Mouse (Mus musculus): Measurements from ENCODE around the gene Xylt1.
A peak's percentile ranks its signal among the peaks of the same experiment; 100 is the strongest.

The Xylt1 gene

DNA sequence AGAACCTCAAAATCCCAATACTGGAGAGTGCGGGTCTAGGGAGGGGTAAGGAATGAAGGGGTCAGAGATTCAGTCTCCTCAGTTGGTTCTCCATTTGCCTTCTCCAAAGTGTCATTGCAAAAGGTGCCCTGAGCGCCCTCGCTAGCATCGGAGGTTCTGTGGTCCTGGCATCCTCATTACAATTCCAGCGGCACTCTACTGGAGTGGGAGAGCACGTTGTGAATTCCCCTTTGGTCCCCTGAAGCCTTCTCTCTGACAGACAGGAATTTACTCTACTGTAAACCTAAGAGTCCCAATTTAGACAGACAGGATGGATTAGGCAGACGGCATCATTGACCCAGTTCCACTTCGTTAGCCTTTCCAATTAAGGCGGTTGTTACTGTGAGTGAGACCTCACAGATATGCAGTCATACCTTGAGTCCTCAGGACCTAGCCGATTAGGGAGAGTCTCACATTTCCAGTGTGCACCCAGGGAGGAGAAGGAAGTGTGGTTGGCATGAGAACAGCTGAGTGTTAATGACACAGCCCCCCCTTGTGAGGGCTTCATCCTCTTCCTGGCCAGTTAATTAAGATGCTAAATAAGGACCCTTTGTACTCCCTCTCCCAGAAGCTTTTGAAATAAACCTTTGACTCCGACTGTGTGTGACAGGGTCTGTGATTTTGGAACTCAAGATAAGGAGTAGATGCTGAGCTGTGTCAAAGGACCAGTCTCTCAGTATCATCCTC lies 91.4 kb downstream of the Xylt1 start:
- no peaks in the 10 kb centered on the region; the same call in 1 of the 2 replicates for H3K36me3 ChIP-seq (ENCODE audit: control insufficient read depth, insufficient read depth, low read length, poor library complexity, severe bottlenecking)
- DNase-seq (ENCODE audit: low read depth, low spot score), result no peak
- H3K27me3 ChIP-seq (ENCODE audit: control insufficient read depth, insufficient read depth, low read length, poor library complexity, severe bottlenecking), result no peaks in the 10 kb centered on the region

DNA sequence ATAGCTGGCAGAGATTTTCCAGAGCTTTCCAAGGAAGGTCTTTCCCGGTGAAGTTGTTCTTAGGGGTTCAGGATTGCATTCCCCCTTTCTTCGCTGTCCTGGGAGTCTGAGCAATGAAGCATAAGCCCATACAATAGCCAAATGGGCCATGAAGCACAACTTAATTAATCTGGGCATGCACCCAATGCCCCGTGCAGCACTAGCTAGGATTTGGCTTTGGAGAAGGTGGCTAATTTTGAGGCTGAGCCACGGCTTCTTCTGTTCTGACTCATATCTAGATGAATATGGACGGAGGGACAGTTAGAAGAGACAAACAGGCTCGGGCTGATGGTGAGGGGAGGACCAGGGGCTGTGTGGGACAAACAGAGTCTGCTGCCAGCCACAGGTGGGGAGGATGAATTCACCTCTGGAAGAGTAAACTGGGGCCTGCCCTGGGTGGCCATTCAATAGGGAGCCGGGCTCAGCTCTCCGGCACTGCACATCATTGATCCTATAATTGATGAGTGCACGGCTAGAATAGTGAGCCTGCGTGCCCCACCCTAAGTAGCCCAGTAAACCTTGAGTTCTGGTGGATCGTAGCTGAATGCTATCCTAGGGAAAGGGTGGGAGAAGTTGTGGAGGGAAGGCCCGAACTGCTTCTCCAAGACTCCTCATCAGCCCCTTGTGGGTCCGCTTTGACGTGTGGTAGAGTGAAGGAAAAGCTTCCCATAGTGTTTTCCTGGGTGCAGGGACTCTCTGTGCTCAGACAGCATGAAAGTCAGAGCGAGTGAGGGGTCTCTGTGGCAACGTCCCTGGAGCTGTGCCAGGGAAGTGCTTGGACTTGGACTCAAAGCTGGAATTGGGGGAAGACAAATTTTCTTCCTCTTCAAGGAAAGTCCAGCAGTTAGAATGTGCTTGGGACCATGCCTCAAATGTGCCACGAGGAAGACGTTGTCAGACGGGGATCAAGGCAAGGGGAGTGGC lies 92.3 kb downstream of the Xylt1 start:
- Histone ChIP-seq H3K27me3 (ENCODE audit: control insufficient read depth, insufficient read depth, low read length, poor library complexity, severe bottlenecking) (no peaks in the 10 kb centered on the region), H3K36me3 (ENCODE audit: control insufficient read depth, insufficient read depth, low read length, poor library complexity, severe bottlenecking) (no peaks in the 10 kb centered on the region; the same call in 1 of the 2 replicates)
- DNase-seq (ENCODE audit: low read depth, low spot score), result no peak

DNA sequence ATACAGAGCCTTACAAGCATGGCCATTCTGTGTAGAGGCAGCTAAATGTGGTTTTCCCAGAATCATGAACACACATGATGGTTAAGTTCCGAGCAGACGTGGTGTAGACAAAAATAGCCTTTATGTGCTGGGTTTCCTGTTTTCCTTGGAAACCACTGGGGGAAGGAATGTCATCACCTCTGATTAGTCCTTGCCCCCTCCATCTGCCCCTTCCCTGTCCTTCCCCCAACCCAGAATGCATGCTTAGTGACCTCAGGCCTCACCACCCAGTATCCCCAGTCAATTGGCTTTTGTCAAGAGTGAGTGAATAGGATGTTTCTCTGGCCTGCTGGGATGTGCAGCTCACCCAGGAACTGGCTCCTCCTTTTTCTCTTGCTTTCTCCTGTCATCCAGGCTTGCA lies 93.5 kb downstream of the Xylt1 start:
- DNase-seq (ENCODE audit: low read depth, low spot score), result no peak
- Histone ChIP-seq H3K36me3 (ENCODE audit: control insufficient read depth, insufficient read depth, low read length, poor library complexity, severe bottlenecking) (no peaks in the 10 kb centered on the region; the same call in 1 of the 2 replicates), H3K27me3 (ENCODE audit: control insufficient read depth, insufficient read depth, low read length, poor library complexity, severe bottlenecking) (no peaks in the 10 kb centered on the region)

DNA sequence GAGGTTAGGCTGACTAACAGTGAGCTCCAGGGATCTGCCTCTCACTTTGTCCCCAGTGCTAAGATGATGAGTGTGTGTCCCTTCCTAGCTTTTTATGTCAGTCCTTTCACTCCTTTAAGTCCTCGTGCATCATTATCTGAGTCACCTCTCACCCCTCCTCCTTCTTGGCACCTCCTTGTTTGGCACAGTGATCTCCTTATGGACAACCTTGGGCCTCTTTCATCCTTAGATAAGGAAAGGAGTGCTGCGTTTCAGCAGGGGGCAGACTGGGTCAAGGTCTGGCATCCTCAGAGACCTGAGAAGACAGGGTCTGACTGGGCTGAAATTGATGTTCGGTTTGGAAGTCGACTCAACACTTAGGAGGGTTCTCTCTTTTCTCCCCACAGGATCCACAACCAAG lies 94.3 kb downstream of the Xylt1 start:
- no peak for DNase-seq (ENCODE audit: low read depth, low spot score)
- H3K36me3 ChIP-seq (ENCODE audit: control insufficient read depth, insufficient read depth, low read length, poor library complexity, severe bottlenecking), result no peaks in the 10 kb centered on the region; the same call in 1 of the 2 replicates
- no peaks in the 10 kb centered on the region for H3K27me3 ChIP-seq (ENCODE audit: control insufficient read depth, insufficient read depth, low read length, poor library complexity, severe bottlenecking)

DNA sequence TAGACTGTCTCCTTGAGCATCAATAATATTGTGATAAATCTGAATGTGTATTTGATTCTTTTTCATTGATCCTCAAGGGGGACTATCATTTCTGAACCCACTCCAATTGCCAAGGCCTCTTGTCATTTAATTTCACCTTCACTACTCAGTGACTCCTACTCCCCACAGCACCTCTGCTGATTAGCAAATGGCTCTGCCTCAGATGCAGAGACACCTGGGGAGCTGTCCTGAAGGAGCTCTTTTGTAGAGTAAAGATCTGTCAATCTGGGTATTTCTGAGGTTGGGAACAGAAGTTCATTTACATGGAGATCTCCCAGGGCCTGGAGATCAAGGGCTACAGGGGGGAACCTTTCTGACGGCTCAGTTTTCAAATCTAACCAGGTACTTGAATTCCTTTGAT lies 98.2 kb downstream of the Xylt1 start:
- no peak for DNase-seq (ENCODE audit: low read depth, low spot score)
- no peaks in the 10 kb centered on the region; the same call in 1 of the 2 replicates for H3K36me3 ChIP-seq (ENCODE audit: control insufficient read depth, insufficient read depth, low read length, poor library complexity, severe bottlenecking)
- no peaks in the 10 kb centered on the region for H3K27me3 ChIP-seq (ENCODE audit: control insufficient read depth, insufficient read depth, low read length, poor library complexity, severe bottlenecking)

DNA sequence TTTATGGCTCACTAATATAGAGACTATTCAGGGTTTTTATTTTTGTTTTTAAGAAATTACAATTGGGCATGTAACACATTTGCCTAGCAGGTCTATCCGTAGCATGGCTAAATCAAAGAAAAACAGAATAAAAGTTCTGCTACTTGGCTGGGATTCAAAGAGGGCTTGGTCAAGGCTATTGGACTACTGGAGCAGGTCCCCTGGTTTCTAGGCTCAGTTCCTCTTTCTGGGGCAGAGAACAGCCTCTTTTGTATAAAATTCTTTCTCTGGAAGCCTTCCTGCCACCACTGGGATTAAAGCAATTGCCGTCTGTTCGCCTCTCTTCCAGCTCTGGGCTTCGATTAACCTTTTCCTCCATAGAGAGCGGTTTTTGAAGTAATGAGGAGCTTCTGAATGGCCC lies 100.1 kb downstream of the Xylt1 start:
- peak; percentile 49 for DNase-seq (ENCODE audit: low read depth, low spot score)
- no peaks in the 10 kb centered on the region; the same call in 1 of the 2 replicates for H3K36me3 ChIP-seq (ENCODE audit: control insufficient read depth, insufficient read depth, low read length, poor library complexity, severe bottlenecking)
- no peaks in the 10 kb centered on the region for H3K27me3 ChIP-seq (ENCODE audit: control insufficient read depth, insufficient read depth, low read length, poor library complexity, severe bottlenecking)

DNA sequence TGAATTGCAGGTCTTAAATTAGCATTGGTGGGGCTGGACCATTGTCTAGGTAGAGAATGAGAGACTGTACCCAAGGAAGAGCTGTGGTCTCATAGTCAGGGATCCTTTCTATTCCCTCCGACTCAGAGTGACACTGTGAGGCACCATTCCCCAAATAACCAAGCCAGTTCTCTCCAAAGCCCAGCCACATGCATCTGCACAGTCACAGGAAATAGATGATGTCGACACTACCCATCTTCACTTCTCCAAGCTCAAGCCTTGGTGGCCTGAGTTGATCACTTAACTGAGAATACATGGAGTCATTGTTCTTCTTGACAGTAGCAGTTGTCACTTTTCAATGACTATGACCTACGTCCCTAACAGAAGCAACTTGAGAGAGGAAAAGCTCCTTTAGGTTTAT lies 100.6 kb downstream of the Xylt1 start:
- no peak for DNase-seq (ENCODE audit: low read depth, low spot score)
- Histone ChIP-seq H3K27me3 (ENCODE audit: control insufficient read depth, insufficient read depth, low read length, poor library complexity, severe bottlenecking) (no peaks in the 10 kb centered on the region), H3K36me3 (ENCODE audit: control insufficient read depth, insufficient read depth, low read length, poor library complexity, severe bottlenecking) (no peaks in the 10 kb centered on the region)

DNA sequence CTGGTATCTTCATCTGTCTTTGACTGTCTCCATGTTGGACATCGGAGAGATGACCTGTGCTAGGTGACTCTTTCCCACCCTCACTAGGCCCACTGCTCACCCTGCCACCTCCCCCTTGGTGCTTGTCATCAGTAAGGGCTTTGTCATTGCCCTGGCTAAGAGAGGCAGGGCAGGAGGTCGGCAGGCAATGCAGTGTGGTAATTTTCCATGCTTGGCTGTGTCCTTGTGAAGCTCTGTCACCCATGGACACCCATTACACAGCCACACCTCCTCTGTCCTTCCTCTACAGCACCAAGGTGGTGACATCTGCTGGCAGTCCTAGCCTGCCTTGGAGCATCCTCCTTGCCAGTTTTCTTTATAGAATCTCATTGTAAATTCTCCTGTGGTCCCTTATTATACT lies 101.9 kb downstream of the Xylt1 start:
- Histone ChIP-seq H3K27me3 (ENCODE audit: control insufficient read depth, insufficient read depth, low read length, poor library complexity, severe bottlenecking) (no peaks in the 10 kb centered on the region), H3K36me3 (ENCODE audit: control insufficient read depth, insufficient read depth, low read length, poor library complexity, severe bottlenecking) (no peaks in the 10 kb centered on the region; the same call in 1 of the 2 replicates)
- DNase-seq (ENCODE audit: low read depth, low spot score), result peak; percentile 76

DNA sequence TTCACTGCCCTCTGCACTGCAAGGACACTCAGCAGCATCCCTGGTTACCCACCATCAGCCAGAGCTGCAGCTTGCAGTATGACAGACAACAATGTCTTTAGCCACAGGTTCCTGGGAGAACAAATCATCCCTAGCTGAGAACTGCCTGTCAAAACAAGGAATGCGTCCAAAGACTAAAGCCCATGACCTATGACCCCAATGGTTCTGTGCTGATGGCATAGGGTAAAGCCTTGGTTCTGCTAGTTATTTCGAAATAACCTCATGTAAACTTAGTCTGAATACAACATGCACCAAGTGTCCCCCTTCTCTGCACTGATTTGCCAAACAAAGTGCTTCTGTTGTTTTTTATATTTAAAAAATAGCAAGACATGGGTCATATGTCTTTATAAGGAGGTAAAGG lies 103.8 kb downstream of the Xylt1 start:
- Histone ChIP-seq H3K27me3 (ENCODE audit: control insufficient read depth, insufficient read depth, low read length, poor library complexity, severe bottlenecking) (no peaks in the 10 kb centered on the region), H3K36me3 (ENCODE audit: control insufficient read depth, insufficient read depth, low read length, poor library complexity, severe bottlenecking) (no peaks in the 10 kb centered on the region; the same call in 1 of the 2 replicates)
- no peak for DNase-seq (ENCODE audit: low read depth, low spot score)

DNA sequence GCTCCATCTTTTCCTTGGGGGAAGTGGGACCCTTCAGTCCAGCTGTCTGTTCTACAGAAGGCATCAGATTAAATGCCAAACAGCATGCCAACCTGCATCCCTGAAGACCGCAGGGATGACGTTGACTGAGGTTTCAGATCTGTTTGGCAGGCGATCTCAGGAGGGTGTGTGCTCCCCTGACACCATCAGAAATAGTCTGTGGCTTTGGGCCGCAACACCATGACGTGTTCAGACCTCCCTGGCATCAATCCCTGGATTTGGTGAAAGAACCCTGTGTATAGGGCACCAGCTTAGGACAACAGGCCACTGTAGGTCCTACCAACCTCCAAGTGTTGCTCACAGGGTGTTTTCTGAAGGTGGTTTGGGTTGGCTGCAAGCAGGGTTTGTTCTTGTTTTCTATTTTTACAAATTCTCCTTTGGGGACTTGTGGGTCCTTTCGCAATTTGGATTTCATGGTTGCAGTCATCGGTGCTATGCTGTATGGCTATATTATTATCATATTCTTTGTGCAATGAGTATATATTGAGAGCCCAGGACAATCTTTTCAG lies 104.3 kb downstream of the Xylt1 start:
- DNase-seq (ENCODE audit: low read depth, low spot score), result peak; percentile 61
- H3K27me3 ChIP-seq (ENCODE audit: control insufficient read depth, insufficient read depth, low read length, poor library complexity, severe bottlenecking), result no peaks in the 10 kb centered on the region
- no peaks in the 10 kb centered on the region; the same call in 1 of the 2 replicates for H3K36me3 ChIP-seq (ENCODE audit: control insufficient read depth, insufficient read depth, low read length, poor library complexity, severe bottlenecking)

DNA sequence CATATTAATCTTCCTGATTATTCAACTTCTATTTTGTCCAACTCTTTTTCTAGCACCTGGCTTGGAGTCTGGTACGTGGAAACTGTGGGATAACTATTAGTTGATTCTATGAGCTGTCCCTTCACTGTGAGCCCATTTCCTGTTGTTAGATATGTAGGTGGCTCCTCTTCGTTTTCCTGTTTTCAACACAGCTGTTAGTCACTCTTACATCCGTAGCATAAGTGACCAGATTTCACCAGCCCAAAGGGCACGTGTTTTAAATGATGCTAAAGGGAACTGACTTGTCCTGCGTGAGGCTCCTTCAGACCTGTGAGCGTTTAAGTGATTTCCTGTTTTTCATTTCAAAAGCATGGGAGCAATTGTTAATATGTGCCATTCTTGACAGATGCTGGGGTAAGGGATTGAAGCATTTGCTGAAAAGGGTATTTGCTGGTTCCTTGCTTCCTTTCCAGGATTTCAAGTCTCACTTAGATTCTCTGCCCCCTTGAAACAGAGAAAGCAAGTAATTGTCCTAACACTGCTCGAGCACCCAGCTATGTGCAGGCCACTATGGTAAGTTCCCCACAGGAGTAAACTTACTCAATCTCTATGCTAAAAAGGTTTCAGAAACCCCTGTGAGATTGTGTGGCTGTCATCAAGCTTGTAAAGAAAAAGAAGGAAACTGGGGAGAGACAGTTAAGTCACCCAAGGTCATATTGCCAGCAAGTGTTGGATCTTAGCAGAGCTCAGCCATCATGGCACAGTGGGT lies 105.8 kb downstream of the Xylt1 start:
- Histone ChIP-seq H3K36me3 (ENCODE audit: control insufficient read depth, insufficient read depth, low read length, poor library complexity, severe bottlenecking) (no peaks in the 10 kb centered on the region; the same call in 1 of the 2 replicates), H3K27me3 (ENCODE audit: control insufficient read depth, insufficient read depth, low read length, poor library complexity, severe bottlenecking) (no peaks in the 10 kb centered on the region)
- DNase-seq (ENCODE audit: low read depth, low spot score), result peak; percentile 76

DNA sequence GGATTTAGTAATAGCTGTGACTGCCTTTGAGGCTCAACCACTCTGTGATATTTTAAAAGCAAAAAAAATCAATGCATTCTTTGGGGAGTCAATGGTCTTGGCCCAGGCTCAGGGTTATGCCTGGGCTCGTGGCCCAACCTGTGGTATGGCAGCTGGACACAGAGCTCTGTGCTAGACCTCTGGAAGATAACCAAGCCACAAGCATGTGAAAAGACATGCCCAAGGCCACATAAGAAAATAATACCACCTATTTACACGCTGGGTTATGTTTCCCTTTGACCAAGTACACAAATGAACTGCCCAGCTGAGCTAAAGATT lies 106.4 kb downstream of the Xylt1 start:
- no peaks in the 10 kb centered on the region for H3K27me3 ChIP-seq (ENCODE audit: control insufficient read depth, insufficient read depth, low read length, poor library complexity, severe bottlenecking)
- H3K36me3 ChIP-seq (ENCODE audit: control insufficient read depth, insufficient read depth, low read length, poor library complexity, severe bottlenecking), result no peaks in the 10 kb centered on the region; the same call in 1 of the 2 replicates
- no peak for DNase-seq (ENCODE audit: low read depth, low spot score)

DNA sequence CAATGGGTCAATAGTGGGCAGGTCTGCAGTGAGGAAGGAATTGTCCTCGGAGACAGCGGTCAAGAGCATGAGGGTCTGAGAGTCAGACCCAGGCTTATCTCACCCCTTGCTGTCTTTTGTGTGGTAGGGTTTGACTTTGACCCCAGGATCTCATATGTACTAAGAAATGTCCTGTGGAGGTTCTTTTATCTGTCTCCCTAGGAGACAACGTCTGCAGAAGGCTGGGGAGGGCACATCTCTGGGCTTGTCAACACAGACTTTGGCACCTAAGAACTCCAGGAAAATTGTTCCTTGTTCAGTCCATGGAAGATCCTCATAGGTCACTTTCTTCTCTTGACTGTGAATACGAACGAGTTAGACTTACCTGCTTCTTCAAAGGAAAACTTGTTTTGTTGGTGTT lies 109.2 kb downstream of the Xylt1 start:
- DNase-seq (ENCODE audit: low read depth, low spot score), result no peak
- H3K27me3 ChIP-seq (ENCODE audit: control insufficient read depth, insufficient read depth, low read length, poor library complexity, severe bottlenecking), result no peaks in the 10 kb centered on the region
- H3K36me3 ChIP-seq (ENCODE audit: control insufficient read depth, insufficient read depth, low read length, poor library complexity, severe bottlenecking), result no peaks in the 10 kb centered on the region; the same call in 1 of the 2 replicates

DNA sequence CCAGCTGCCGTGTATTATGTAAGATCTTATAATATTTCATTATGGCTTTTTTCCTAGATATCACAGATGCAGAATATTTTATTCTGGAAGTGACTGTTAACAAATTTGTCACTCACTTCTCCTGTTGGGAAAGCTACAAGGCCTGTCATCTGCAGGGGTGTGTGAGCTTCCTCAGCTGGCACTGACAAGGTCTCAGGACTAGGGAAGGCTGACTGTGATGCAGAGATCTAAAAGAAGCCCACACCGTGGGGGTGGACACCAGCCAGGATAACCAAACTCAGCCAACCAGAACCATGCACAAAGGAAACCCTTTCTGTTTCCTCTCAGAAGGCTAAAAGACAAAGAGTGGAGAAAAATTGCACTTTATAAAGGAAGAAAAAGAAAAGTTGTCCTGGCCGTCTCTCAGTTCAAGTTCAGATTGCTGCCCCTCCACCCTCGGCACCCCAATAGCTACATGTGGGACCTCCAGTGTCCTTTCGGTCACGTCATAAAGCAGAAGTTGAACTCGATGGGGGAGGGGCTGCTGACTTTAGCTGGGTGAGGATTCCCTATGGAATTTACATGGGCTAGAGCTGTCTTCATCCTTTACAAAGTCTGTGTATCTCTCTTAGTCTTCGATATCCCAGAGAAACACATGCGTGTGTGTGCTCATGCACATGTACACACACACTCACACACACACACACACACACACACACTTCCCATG lies 109.9 kb downstream of the Xylt1 start:
- no peaks in the 10 kb centered on the region for H3K27me3 ChIP-seq (ENCODE audit: control insufficient read depth, insufficient read depth, low read length, poor library complexity, severe bottlenecking)
- DNase-seq (ENCODE audit: low read depth, low spot score), result peak; percentile 69

More for the DNA sequence above, 109.9 kb downstream of the Xylt1 start:
- H3K36me3 ChIP-seq (ENCODE audit: control insufficient read depth, insufficient read depth, low read length, poor library complexity, severe bottlenecking), result no peaks in the 10 kb centered on the region; the same call in 1 of the 2 replicates

All from splenic B cell, adult 2 months (primary cell).